Mouse (Mus musculus) spleen, adult 2 months (tissue): Measurements from ENCODE around the gene Ilk. TPM values are rescaled to one million over a fixed set of nuclear protein-coding genes. Genes with fewer than 3 reads are reported as not detected.
A peak's percentile ranks its signal among the peaks of the same experiment; 100 is the strongest.

Experiments used
- DNase-seq, 2 experiments: peaks; one replicate each; pipeline versions ENCODE4 v3.0.0 to v3.0.0-alpha.2; 2012 to 2021; ENCODE audit warnings: low spot score in 2 of 2, low read depth in 1 of 2
- H3K27ac ChIP-seq: fragments of 200-500 bp; 2 replicates; pipeline ENCODE4 v1.5.1; 2012; ENCODE audit warnings: low read length, inconsistent platforms; ENCODE audit not compliant: insufficient read depth
- H3K27me3 ChIP-seq: fragments of 200-500 bp; 2 replicates; pipeline ENCODE4 v1.6.1; 2012; ENCODE audit warnings: mild to moderate bottlenecking, moderate library complexity, low read length, inconsistent platforms; ENCODE audit not compliant: control insufficient read depth, insufficient read depth
- H3K36me3 ChIP-seq: fragments of 200-500 bp; 2 replicates; pipeline ENCODE4 v1.6.1; 2012; ENCODE audit warnings: mild to moderate bottlenecking, low read length, inconsistent platforms; ENCODE audit not compliant: control insufficient read depth, insufficient read depth
- H3K4me1 ChIP-seq: fragments of 200-500 bp; 2 replicates; pipeline ENCODE4 v1.6.1; 2011; ENCODE audit warnings: inconsistent platforms; ENCODE audit not compliant: control insufficient read depth, insufficient read depth, insufficient read length
- H3K4me3 ChIP-seq: fragments of 200-500 bp; 2 replicates; pipeline ENCODE4 v1.5.1; 2011; ENCODE audit warnings: mild to moderate bottlenecking, inconsistent platforms; ENCODE audit not compliant: insufficient read depth, insufficient read length; ENCODE audit errors: extremely low read depth
- CTCF ChIP-seq: fragments of 200-500 bp; IDR thresholded peaks from 2 replicates; pipeline ENCODE4 v1.5.1; 2011; ENCODE audit warnings: mild to moderate bottlenecking, inconsistent platforms; ENCODE audit not compliant: insufficient read depth, insufficient read length, insufficient replicate concordance; ENCODE audit errors: extremely low read depth
- POLR2A ChIP-seq: fragments of 200-500 bp; IDR thresholded peaks from 2 replicates; pipeline ENCODE4 v1.6.1; 2011; ENCODE audit warnings: low read depth, low read length, inconsistent platforms
- WGBS: fragments of 180-500 bp; shearing (Covaris S2); methylation state at CpG from one replicate; pipeline ENCODE4 v1.1.7; 2018; 5-methylcytosine and 5-hydroxymethylcytosine counted together
- polyA plus RNA-seq: library from polyadenylated mRNA; depleted of rRNA; stranded (reverse); fragments of >200 nt; gene quantifications from 2 replicates; pipeline ENCODE4 v1.2.3, GENCODE M21; 2012; rRNA removed

Gene Ilk
- polyA plus RNA-seq, 1 experiment: 89.5 TPM

GRCm38 (mm10) chr7:105787285-105788140 lies 51.1 kb downstream of the Ilk start, which contains the start of gene Dchs1:
Gene Dchs1 (minus strand): TSS chr7:105787654.
- H3K4me3 ChIP-seq: peak within 1 kb of the TSS; percentile 52
- H3K27ac ChIP-seq: peak within 1 kb of the TSS; percentile 38; the same call in 1 of the 2 replicates
- DNase-seq: no peak
- TF ChIP-seq POLR2A: no peak
- no peak for TF ChIP-seq CTCF
- H3K4me1 ChIP-seq: peaks cover 6% of the 10 kb centered on the region; the same call in 1 of the 2 replicates
- no peaks in the 10 kb centered on the region for H3K36me3 ChIP-seq
- peaks cover 17% of the 10 kb centered on the region for H3K27me3 ChIP-seq
- 5% methylated on average over 72 of the region's 97 CpGs for WGBS

DNA sequence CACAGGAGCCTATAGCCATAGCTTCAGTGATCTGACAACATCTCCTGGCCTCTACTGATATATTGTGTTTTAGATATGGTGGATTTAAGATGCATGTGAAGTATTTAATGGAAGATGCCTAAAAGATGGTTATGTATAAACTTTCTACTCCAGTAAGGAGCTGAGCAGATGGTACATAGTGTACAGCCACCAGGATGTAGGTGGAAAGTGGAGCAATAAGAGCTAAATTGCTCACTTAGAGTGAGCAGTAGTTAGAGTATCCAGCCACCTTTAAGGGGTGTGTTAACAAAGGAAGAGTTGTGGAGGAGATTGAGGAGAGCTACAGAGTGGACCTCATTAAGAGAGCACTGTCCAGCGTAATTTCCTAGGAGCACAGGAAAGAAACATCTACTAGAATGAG lies 54.8 kb downstream of the Ilk start:
- WGBS: 85% methylated on average over 1 of the region's 1 CpGs
- H3K27ac ChIP-seq: no peak overlapping the region
- no peaks in the 10 kb centered on the region for H3K36me3 ChIP-seq
- peaks cover 17% of the 10 kb centered on the region for H3K27me3 ChIP-seq
- TF ChIP-seq CTCF (no peak), POLR2A (no peak)
- H3K4me1 ChIP-seq: peaks cover 6% of the 10 kb centered on the region; the same call in 1 of the 2 replicates
- DNase-seq: no peak
- H3K4me3 ChIP-seq: no peak overlapping the region

Other genes with a start within 250 kb of the Ilk start
- 20.3 and 23.9 TPM in 2 replicates for gene Smpd1, start 182.2 kb upstream of the Ilk start, polyA plus RNA-seq
- 9.9 and 12.7 TPM in 2 replicates for gene Apbb1, start 154.9 kb upstream of the Ilk start, polyA plus RNA-seq
- gene Hpx, start 136.5 kb upstream of the Ilk start, polyA plus RNA-seq: 0.37 and 0.61 TPM in 2 replicates
- 25.4 and 35.1 TPM in 2 replicates for gene Trim3, start 103.0 kb upstream of the Ilk start, polyA plus RNA-seq
- gene Timm10b, start 96.5 kb upstream of the Ilk start, polyA plus RNA-seq: 87.3 and 118 TPM in 2 replicates
- gene Arfip2, start 96.2 kb upstream of the Ilk start, polyA plus RNA-seq: 38.1 and 38.3 TPM in 2 replicates
- 155 and 230 TPM in 2 replicates for gene Gm45799, start 96.0 kb upstream of the Ilk start, polyA plus RNA-seq
- 1.4 and 2.3 TPM in 2 replicates for gene Dnhd1, start 85.8 kb upstream of the Ilk start, polyA plus RNA-seq
- gene Rrp8, start 793 bp downstream of the Ilk start, polyA plus RNA-seq: 6.1 and 7.2 TPM in 2 replicates
- 282 and 451 TPM in 2 replicates for gene Taf10, start 7.8 kb downstream of the Ilk start, polyA plus RNA-seq
- 83.3 and 87.4 TPM in 2 replicates for gene Tpp1, start 15.6 kb downstream of the Ilk start, polyA plus RNA-seq
- 6.7 and 7.4 TPM in 2 replicates for gene Dchs1, start 51.1 kb downstream of the Ilk start, polyA plus RNA-seq
- 107 and 109 TPM in 2 replicates for gene Mrpl17, start 74.5 kb downstream of the Ilk start, polyA plus RNA-seq
- 7.1 and 8.3 TPM in 2 replicates for gene Gm4070, start 217.4 kb downstream of the Ilk start, polyA plus RNA-seq